Comparison of ENCODE assay signal across 9 mouse cellular contexts in the genomic region with DNA sequence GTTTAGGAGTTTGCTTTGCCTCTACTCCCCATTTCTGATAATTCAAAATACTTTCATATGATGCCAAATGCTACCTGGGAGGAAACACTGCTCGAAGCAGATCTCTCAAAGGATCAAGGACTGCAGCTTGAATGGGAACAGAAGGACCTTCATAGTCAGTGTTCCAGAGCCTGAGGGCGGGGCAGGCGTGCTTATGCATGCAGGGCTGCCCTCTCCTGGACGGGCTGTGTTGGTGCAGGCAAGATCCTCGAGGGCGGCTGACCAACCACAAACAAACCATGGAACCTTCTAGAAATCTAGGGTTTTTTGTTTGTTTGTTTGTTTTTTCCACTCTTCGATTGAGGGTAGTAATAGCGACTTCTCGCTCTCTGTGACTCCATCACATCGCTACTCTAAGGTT. TPM values are rescaled to one million over a fixed set of nuclear protein-coding genes. Genes with fewer than 3 reads are reported as not detected.
DNase-seq lines count a peak whose midpoint lies in the region; ATAC-seq lines count a peak whose summit lies in the region.
"Had no signal": no experiment of that assay in that cellular context is flagged by ENCODE, and none has a peak within 500 bp of the region (broad histone marks: within the 10 kb centered on the region; RNA-seq: fewer than 3 reads in every experiment).

No protein-coding gene starts in this region.

- no peak overlapping the region for H3K9ac ChIP-seq in lung, embryonic 15.5 days
- H3K9ac ChIP-seq: hindbrain, embryonic 15.5 days had no signal

- ATAC-seq in lung, embryonic 15.5 days (ENCODE audit: borderline replicate concordance, extremely low read depth, low FRiP score, low TSS enrichment) = peak; percentile 35; the same call in 1 of the 2 replicates

- H3K4me3 ChIP-seq in heart, embryonic 10.5 days = no peak overlapping the region
- H3K4me3 ChIP-seq in lung, embryonic 15.5 days = no peak overlapping the region
- H3K4me3 ChIP-seq: hindbrain, embryonic 15.5 days had no signal

- H3K4me2 ChIP-seq in lung, embryonic 15.5 days = no peak overlapping the region
- H3K4me2 ChIP-seq: hindbrain, embryonic 15.5 days had no signal

- no peaks in the 10 kb centered on the region for H3K9me3 ChIP-seq in heart, embryonic 10.5 days
- no peaks in the 10 kb centered on the region for H3K9me3 ChIP-seq in lung, embryonic 15.5 days
- H3K9me3 ChIP-seq: hindbrain, embryonic 15.5 days had no signal

- 0 out of 2 replicates have a peak, but pooled peaks cover 2% of the 10 kb centered on the region for H3K36me3 ChIP-seq in heart, embryonic 10.5 days
- H3K36me3 ChIP-seq in lung, embryonic 15.5 days = no peaks in the 10 kb centered on the region
- H3K36me3 ChIP-seq: hindbrain, embryonic 15.5 days had no signal

- H3K27me3 ChIP-seq in heart, embryonic 10.5 days (ENCODE audit: insufficient read depth, poor library complexity, severe bottlenecking) = peaks cover 5% of the 10 kb centered on the region; the same call in 1 of the 2 replicates
- no peaks in the 10 kb centered on the region for H3K27me3 ChIP-seq in lung, embryonic 15.5 days
- H3K27me3 ChIP-seq: hindbrain, embryonic 15.5 days had no signal

- peak; percentile 85 for DNase-seq in CD4-positive, CD25-positive, alpha-beta regulatory T cell, adult 2 months (ENCODE audit: low read depth, low spot score)
- peak; percentile 79 for DNase-seq in adipocyte (ENCODE audit: low spot score)
- peak; percentile 85 for DNase-seq in embryo, embryonic 10 days (ENCODE audit: low spot score)
- DNase-seq in heart, embryonic 10.5 days (ENCODE audit: low spot score) = no peak
- peak; percentile 83 to 89 for DNase-seq in kidney, postnatal 36 days
- peak; percentile 49 to 67 for DNase-seq in right cerebral cortex, postnatal 10 days (ENCODE audit: low spot score in 2 of 2)
- DNase-seq in urinary bladder, postnatal 14 days (ENCODE audit: low spot score) = peak; percentile 84

- 50% methylated on average over 10 of the region's 10 CpGs for WGBS in heart, embryonic 10.5 days
- 49% methylated on average over 10 of the region's 10 CpGs for WGBS in lung, embryonic 15.5 days

- peak overlapping the region; percentile 10; the same call in 1 of the 2 replicates for H3K27ac ChIP-seq in heart, embryonic 10.5 days
- no peak overlapping the region for H3K27ac ChIP-seq in lung, embryonic 15.5 days
- H3K27ac ChIP-seq: hindbrain, embryonic 15.5 days had no signal

- peaks cover 20% of the 10 kb centered on the region for H3K4me1 ChIP-seq in heart, embryonic 10.5 days
- H3K4me1 ChIP-seq in lung, embryonic 15.5 days = no peaks in the 10 kb centered on the region
- H3K4me1 ChIP-seq: hindbrain, embryonic 15.5 days had no signal

RNA-seq across cellular contexts. Expression of a gene that starts 32.0 kb away (rescaled TPM):
- polyA plus RNA-seq in heart, embryonic 10.5 days (2016; fragmentation: Nextera tagmentation; extraction: Ambion mirVana) = 1.1 and 1.3 TPM in 2 replicates
- 15.3 and 16.5 TPM in 2 replicates for polyA plus RNA-seq in lung, embryonic 15.5 days (2015; fragmentation: Nextera tagmentation; extraction: Ambion mirVana)
